Mouse (Mus musculus) embryonic fibroblast, embryonic 13.5 days (primary cell): ENCODE data around the gene Tnrc6b.

Experiments used
- CTCF ChIP-seq: IDR thresholded peaks from 2 replicates; pipeline ENCODE4 v1.5.1; 2011; ENCODE audit warnings: mild to moderate bottlenecking, control low read depth, low read length, moderate library complexity, borderline replicate concordance; ENCODE audit not compliant: insufficient read depth
- POLR2A ChIP-seq: IDR thresholded peaks from 2 replicates; pipeline ENCODE4 v1.6.1; 2011; ENCODE audit warnings: low read depth, mild to moderate bottlenecking, control low read depth, low read length, moderate library complexity

DNA sequence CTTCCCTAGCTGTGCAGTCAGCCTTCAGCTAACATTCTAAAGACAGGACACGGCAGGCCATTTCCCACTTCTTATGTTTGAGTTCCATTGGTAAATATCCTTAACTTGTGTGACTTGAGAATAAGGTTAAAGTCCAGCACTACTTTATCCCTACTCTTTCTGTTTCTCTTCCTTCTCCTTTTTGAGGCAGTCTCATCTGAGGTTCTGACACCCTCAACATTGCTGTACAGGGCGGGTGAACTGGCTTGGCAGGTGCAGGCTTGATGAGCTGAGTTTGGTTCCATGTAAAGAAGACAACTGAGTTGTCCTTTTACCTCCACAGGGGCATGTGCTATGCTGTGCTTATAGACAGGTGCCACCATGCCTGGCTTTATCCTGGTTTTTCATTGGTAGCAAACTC, 272.2 kb downstream of the Tnrc6b start:
- TF ChIP-seq CTCF (no peak), POLR2A (no peak)
